Mouse (Mus musculus) liver, embryonic 14.5 days (tissue): ENCODE results near the gene Atp6ap2.
"Not testable (repeated sequence)": the region's sequence is repeated elsewhere in the genome, so short reads cannot be mapped to it uniquely, and the experiment has no call there.

Experiments used
- CTCF ChIP-seq: IDR thresholded peaks from 2 replicates; pipeline ENCODE4 v1.5.1; 2016; ENCODE audit warnings: antibody characterized with exemption, low read depth, control low read depth
- EP300 ChIP-seq: IDR thresholded peaks from 2 replicates; pipeline ENCODE4 v1.6.1; 2016; ENCODE audit warnings: antibody characterized with exemption, low read depth

GRCm38 (mm10) chrX:12610541-12610940, 22.9 kb downstream of the Atp6ap2 start:
- TF ChIP-seq EP300, CTCF: not testable (repeated sequence)
